Mouse (Mus musculus) neural tube, embryonic 14.5 days (tissue): ENCODE data around the gene Fbf1. TPM values are rescaled to one million over a fixed set of nuclear protein-coding genes. Genes with fewer than 3 reads are reported as not detected.

Source experiments
- ATAC-seq: fragments of 200-750 bp; cut with Nextera tagmentation; 2 replicates; pipeline ENCODE4 v1.8.0; 2017; ENCODE audit warnings: low read depth, mild to moderate bottlenecking, moderate TSS enrichment, moderate library complexity
- H3K27ac ChIP-seq: fragments of 300-500 bp; sonication (generic); 2 replicates; pipeline ENCODE4 v1.5.1; 2014; ENCODE audit warnings: low read depth, mild to moderate bottlenecking, control low read depth, low read length, moderate library complexity, mixed read lengths
- H3K27me3 ChIP-seq: fragments of 300-500 bp; sonication (generic); 2 replicates; pipeline ENCODE4 v1.6.1; 2014; ENCODE audit warnings: low read length; ENCODE audit not compliant: control insufficient read depth, insufficient read depth
- H3K36me3 ChIP-seq: fragments of 300-500 bp; sonication (generic); 2 replicates; pipeline ENCODE4 v1.6.1; 2014; ENCODE audit warnings: low read length, mixed read lengths; ENCODE audit not compliant: control insufficient read depth, insufficient read depth
- H3K4me1 ChIP-seq: fragments of 300-500 bp; sonication (generic); 2 replicates; pipeline ENCODE4 v1.6.1; 2014; ENCODE audit warnings: low read length; ENCODE audit not compliant: control insufficient read depth, insufficient read depth
- H3K4me2 ChIP-seq: fragments of 300-500 bp; sonication (generic); 2 replicates; pipeline ENCODE4 v1.6.1; 2014; ENCODE audit warnings: mild to moderate bottlenecking, low read depth, low read length, control low read depth
- H3K4me3 ChIP-seq: fragments of 300-500 bp; sonication (generic); 2 replicates; pipeline ENCODE4 v1.5.1; 2014; ENCODE audit warnings: low read depth, low read length, control low read depth, mixed read lengths
- H3K9ac ChIP-seq: fragments of 300-500 bp; sonication (generic); replicated peaks from 2 replicates; pipeline ENCODE4 v1.6.1; 2014; ENCODE audit warnings: low read depth, mild to moderate bottlenecking, control low read depth, low read length, mixed read lengths
- H3K9me3 ChIP-seq: fragments of 300-500 bp; sonication (generic); 2 replicates; pipeline ENCODE4 v1.6.1; 2016; ENCODE audit warnings: low read length; ENCODE audit not compliant: control insufficient read depth
- WGBS: fragments of 180-500 bp; shearing (Covaris S2); extraction: QIAGEN DNeasy Blood & Tissue Kit; methylation state at CpG from one replicate; pipeline ENCODE4 v1.1.7; 2014; 5-methylcytosine and 5-hydroxymethylcytosine counted together
- polyA plus RNA-seq: library from polyadenylated mRNA; unstranded; fragments of >200 nt; fragmentation: Nextera tagmentation; extraction: Ambion mirVana; gene quantifications from 2 replicates; pipeline ENCODE4 v1.2.1, GENCODE M21; 2014

The Fbf1 gene
- polyA plus RNA-seq, 1 experiment from 2014 or later: 42.2 TPM

DNA sequence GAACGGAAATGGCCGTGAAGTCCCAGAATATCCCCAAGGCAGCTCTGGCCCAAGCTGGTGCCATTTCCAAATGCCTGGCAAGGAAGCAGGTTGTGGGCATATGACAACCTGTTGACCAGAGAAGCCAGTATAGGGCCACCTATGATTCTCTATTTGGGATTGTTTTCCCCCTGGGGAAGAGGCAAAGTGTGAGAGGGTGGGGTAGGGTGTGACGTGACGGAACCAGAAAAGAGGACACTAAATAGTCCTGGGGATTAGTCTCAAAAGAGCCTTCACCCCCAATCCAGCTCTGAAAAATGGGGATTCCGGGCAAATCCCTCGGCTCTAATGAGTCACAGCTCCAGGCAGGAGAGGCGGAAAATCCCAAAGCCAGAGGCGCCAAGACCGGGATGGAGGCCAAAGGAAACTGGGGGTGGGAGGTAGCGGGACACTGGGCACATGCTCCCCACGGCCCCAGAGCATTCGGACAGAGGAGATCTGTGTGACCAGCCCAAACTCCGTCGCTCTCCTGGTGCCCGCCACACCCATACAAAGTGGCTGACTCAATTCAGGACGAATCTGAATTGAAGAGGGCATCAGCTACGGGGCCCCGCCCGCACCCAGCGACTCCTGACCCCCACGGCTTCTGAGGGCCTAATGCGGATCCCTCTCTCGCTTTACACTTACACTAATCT, 59.4 kb downstream of the Fbf1 start:
- peaks cover 43% of the 10 kb centered on the region for H3K27me3 ChIP-seq
- H3K36me3 ChIP-seq: no peaks in the 10 kb centered on the region
- WGBS: 4% methylated on average over 23 of the region's 23 CpGs
- H3K9me3 ChIP-seq: no peaks in the 10 kb centered on the region
- no peak for ATAC-seq
- H3K27ac ChIP-seq: no peak overlapping the region
- no peak overlapping the region for H3K4me3 ChIP-seq
- H3K4me2 ChIP-seq: peak overlapping the region; percentile 45; the same call in 1 of the 2 replicates
- H3K4me1 ChIP-seq: peaks cover 7% of the 10 kb centered on the region
- no peak overlapping the region for H3K9ac ChIP-seq

DNA sequence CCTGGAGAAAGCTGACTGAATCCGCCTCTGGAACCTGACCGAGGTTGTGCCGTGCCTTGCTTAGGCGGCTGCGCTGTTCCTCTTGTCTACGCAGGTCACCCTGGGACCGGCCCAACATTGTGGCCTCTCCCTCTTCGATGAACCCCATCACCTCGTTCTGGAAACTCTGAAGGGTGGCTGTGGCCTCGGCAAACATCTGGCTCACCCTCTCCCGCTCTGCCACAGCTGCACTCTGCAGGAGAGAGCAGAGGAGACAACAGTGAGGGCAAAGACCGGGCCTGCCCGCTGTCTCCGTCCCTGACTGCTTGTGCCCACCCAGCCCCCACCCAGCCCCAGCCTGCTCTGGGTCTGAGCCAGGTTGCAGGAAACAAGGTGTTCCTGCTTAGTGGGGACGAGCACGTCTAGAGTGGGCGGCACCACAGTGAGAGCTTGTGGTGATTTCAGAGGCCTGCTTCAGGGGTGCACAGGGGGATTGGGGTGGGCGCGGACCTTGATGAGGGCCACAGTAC, 60.1 kb downstream of the Fbf1 start:
- ATAC-seq: no peak
- H3K4me3 ChIP-seq: no peak overlapping the region
- no peak overlapping the region for H3K27ac ChIP-seq
- peaks cover 43% of the 10 kb centered on the region for H3K27me3 ChIP-seq
- H3K9ac ChIP-seq: no peak overlapping the region
- H3K4me2 ChIP-seq: no peak overlapping the region
- peaks cover 7% of the 10 kb centered on the region for H3K4me1 ChIP-seq
- H3K9me3 ChIP-seq: no peaks in the 10 kb centered on the region
- 10% methylated on average over 19 of the region's 19 CpGs for WGBS
- H3K36me3 ChIP-seq: no peaks in the 10 kb centered on the region

DNA sequence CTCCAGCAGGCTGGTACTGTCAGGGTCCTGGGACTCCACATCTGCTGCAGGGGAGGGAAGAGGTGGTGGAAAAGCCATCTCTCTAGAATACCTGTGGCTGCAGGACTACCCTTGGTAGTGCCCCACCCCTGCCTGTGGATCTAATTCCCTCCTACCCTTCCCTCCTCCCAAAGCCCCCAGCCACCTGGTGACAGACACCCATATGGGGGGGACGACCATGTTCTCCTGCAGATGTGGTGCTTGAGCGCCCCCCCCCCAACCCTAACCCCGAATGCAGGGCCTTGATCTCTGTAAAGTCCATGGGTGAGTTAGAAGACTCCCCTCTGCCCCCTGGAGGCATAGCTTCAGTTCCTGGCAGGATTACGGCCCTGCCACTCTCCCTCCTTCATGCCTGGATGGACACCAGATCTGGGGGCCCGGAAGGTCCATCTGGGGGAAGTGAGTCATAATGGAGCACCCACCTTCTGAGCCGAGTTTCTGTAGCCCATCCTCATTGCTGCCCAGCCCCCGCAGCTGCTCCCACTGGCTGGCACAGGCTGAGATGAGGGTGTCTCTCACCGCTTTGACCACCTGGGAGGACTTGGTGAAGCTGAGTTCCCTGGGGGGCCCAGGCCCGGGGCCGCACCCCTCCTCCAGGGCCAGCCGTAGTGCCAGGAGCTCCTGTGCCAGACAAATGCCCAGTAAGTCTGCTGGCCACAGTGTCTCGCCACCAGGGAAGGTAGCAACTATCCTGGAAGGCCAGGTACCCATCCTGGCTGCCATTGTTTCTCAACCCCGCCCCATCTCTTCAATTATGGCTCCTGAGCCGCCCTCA, 60.8 kb downstream of the Fbf1 start:
- Histone ChIP-seq H3K9ac (no peak overlapping the region), H3K36me3 (no peaks in the 10 kb centered on the region), H3K4me1 (peaks cover 7% of the 10 kb centered on the region), H3K27ac (no peak overlapping the region), H3K9me3 (no peaks in the 10 kb centered on the region), H3K27me3 (peaks cover 43% of the 10 kb centered on the region), H3K4me2 (no peak overlapping the region), H3K4me3 (no peak overlapping the region)
- ATAC-seq: no peak
- 19% methylated on average over 14 of the region's 14 CpGs for WGBS

DNA sequence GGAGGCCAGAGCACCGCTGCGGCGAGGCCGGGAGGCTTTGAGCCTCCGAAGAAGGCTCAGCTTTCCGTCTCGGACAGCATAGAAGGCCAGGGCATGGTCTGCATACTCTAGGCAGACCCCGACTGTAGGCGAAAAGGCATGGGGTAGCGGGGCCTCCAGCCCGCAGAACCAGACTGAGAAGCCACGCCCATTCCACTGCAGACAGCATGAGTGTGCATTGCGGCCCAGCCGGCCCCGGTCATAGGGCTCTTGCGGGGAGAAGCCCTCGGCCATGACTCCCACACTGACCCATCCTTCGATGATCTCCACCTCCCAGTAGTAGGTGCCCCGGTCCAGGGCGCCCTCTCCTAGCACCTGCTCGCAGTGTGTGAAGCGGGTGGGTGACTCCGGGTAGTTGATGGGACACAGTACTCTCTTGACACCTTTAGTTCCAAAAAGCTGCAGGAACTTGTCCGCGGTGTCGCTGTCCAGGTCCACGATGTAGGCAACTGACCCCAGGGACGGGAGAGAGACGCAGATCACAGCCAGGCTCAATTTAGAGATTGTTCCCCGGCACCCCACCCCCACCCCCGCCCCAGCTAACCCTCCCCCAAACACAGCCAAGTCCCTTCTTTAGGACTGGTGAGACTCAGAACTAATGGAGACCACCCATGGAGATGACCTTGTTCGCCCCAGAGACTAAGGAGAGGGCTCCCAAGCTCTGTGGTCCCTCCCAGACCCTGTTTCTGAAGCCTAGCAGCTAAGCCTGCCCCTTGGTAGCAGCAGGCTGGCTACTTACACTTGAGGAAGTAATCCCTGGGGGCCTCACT, 61.6 kb downstream of the Fbf1 start:
- Histone ChIP-seq H3K9ac (no peak overlapping the region), H3K9me3 (no peaks in the 10 kb centered on the region), H3K4me3 (no peak overlapping the region), H3K27me3 (peaks cover 43% of the 10 kb centered on the region), H3K27ac (no peak overlapping the region), H3K4me2 (no peak overlapping the region), H3K4me1 (peaks cover 7% of the 10 kb centered on the region), H3K36me3 (no peaks in the 10 kb centered on the region)
- ATAC-seq: no peak
- WGBS: 22% methylated on average over 32 of the region's 32 CpGs

DNA sequence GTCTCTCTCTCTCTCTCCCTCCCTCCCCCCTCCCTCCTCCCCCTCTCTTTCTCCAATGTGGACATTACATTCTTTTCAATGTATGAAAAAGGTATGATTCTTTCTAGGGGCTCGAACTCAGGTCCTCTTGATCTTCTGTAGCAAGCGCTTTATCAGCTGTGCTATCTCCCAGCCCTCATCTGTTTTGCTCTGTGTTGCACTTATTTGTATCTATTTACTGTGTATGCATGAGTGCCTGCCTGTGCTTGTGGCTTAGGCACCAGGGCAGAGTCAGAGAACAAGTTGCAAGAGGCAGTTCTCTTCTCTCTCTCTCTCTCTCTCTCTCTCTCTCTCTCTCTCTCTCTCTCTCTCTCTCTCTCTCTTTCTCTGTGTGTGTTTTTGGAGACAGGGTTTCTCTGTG, 62.9 kb downstream of the Fbf1 start:
- H3K27ac ChIP-seq: no peak overlapping the region
- WGBS: 96% methylated on average over 2 of the region's 2 CpGs
- no peak overlapping the region for H3K9ac ChIP-seq
- H3K4me3 ChIP-seq: no peak overlapping the region
- H3K36me3 ChIP-seq: no peaks in the 10 kb centered on the region
- no peak overlapping the region for H3K4me2 ChIP-seq
- H3K9me3 ChIP-seq: no peaks in the 10 kb centered on the region
- H3K27me3 ChIP-seq: peaks cover 32% of the 10 kb centered on the region
- no peak for ATAC-seq
- peaks cover 6% of the 10 kb centered on the region for H3K4me1 ChIP-seq

DNA sequence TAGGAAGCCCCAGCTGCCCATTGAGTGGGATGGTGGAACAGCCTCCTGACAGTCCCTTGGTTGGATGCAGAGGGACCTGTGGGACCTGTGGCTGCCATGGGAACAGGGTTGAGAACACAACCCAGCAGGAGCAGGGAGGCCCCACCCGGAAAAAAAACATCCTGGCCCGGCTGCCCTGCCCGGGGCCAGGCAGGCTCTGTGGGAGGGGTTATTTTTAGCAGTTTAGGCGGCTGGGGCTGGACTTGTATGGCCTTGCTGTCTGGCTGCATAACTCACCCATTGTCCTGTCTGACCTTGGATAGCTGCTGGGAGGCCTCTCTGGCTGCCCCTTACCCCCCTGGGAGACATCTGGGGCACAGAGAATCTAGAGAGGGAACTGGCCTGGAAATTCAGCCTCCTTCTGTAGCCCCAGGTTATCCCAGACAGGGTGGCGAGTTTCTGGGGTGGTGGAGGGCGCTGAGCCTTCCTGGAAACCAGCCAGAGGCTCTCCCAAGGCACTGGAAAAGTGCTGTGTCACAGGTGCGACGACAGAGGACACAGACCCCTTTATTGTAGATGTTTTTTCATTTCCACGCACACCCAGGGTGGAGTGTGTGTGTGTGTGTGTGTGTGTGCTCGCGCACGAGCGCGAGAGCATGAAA, 63.8 kb downstream of the Fbf1 start:
- Histone ChIP-seq H3K4me1 (peaks cover 4% of the 10 kb centered on the region), H3K9me3 (no peaks in the 10 kb centered on the region), H3K4me2 (no peak overlapping the region), H3K36me3 (no peaks in the 10 kb centered on the region), H3K9ac (no peak overlapping the region), H3K4me3 (no peak overlapping the region), H3K27ac (no peak overlapping the region), H3K27me3 (peaks cover 23% of the 10 kb centered on the region)
- 34% methylated on average over 14 of the region's 14 CpGs for WGBS
- ATAC-seq: 0 out of 2 replicates have a peak, but pooled peaks have one; percentile 25

DNA sequence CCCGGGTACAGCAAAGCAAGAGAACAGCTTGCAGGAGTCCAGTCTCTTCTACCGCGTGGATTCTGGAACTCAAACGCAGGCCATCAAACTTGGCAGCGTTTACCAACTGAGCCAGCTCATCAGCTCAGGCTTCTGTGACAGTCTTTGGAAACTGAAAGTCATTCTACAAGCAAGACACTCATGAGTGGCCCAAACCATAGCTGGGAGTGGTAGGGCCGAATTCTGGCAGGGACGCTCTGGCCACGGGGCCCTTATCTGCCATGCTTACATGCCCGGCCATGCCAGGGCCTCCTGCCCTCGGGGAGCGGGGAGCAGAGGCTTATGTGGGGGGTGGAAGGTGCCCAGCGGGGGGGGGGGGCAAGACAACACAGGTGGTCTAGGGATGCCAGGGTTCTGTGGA, 64.4 kb downstream of the Fbf1 start:
- no peaks in the 10 kb centered on the region for H3K36me3 ChIP-seq
- 86% methylated on average over 11 of the region's 12 CpGs for WGBS
- no peak overlapping the region for H3K4me3 ChIP-seq
- H3K4me1 ChIP-seq: peaks cover 4% of the 10 kb centered on the region
- no peaks in the 10 kb centered on the region for H3K9me3 ChIP-seq
- no peak overlapping the region for H3K27ac ChIP-seq
- no peak overlapping the region for H3K4me2 ChIP-seq
- ATAC-seq: no peak
- no peak overlapping the region for H3K9ac ChIP-seq
- H3K27me3 ChIP-seq: peaks cover 19% of the 10 kb centered on the region

DNA sequence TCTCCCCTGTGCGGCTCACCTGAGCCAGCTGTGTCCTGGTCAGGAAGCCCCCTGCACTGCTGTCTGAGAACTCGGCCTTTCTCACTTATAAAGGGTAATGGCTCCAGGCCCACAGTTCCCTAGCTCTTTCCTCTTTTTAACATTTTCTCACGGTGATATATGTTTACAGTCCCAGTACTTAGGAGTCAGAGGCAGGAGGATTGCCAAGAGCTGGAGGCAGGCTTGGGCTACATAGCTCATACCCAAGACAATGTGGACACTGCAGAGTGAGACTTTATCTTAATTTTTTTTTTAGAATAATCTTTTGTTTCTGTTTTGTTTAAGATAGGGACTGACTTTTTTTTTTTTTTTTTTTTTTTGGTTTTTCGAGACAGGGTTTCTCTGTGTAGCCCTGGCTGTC, 65.5 kb downstream of the Fbf1 start:
- Histone ChIP-seq H3K9ac (no peak overlapping the region), H3K27me3 (peaks cover 9% of the 10 kb centered on the region), H3K4me3 (no peak overlapping the region), H3K4me1 (peaks cover 4% of the 10 kb centered on the region), H3K4me2 (no peak overlapping the region), H3K27ac (peak overlapping the region; percentile 78), H3K36me3 (no peaks in the 10 kb centered on the region), H3K9me3 (no peaks in the 10 kb centered on the region)
- no peak for ATAC-seq
- 63% methylated on average over 3 of the region's 4 CpGs for WGBS
